Mouse (Mus musculus) midbrain, embryonic 13.5 days (tissue): ENCODE measurements around the gene Gm8126. TPM values are rescaled to one million over a fixed set of nuclear protein-coding genes. Genes with fewer than 3 reads are reported as not detected.
"Not testable (repeated sequence)": the region's sequence is repeated elsewhere in the genome, so short reads cannot be mapped to it uniquely, and the experiment has no call there.

ENCODE experiments used
- ATAC-seq: fragments of 200-750 bp; cut with Nextera tagmentation; 2 replicates; pipeline ENCODE4 v1.8.0; 2017; ENCODE audit warnings: mild to moderate bottlenecking, moderate TSS enrichment, moderate library complexity
- H3K27ac ChIP-seq: fragments of 300-500 bp; sonication (generic); 2 replicates; pipeline ENCODE4 v1.5.1; 2015; ENCODE audit warnings: inconsistent platforms, mild to moderate bottlenecking, moderate library complexity
- H3K27me3 ChIP-seq: fragments of 300-500 bp; sonication (generic); 2 replicates; pipeline ENCODE4 v1.6.1; 2015; ENCODE audit warnings: mild to moderate bottlenecking, inconsistent platforms
- H3K36me3 ChIP-seq: fragments of 300-500 bp; sonication (generic); 2 replicates; pipeline ENCODE4 v1.6.1; 2015; ENCODE audit warnings: mild to moderate bottlenecking, inconsistent platforms
- H3K4me1 ChIP-seq: fragments of 300-500 bp; sonication (generic); replicated peaks from 2 replicates; pipeline ENCODE4 v1.6.1; 2015; ENCODE audit warnings: inconsistent platforms
- H3K4me2 ChIP-seq: fragments of 300-500 bp; sonication (generic); replicated peaks from 2 replicates; pipeline ENCODE4 v1.6.1; 2015; ENCODE audit warnings: moderate library complexity, mild to moderate bottlenecking, inconsistent platforms
- H3K4me3 ChIP-seq: fragments of 300-500 bp; sonication (generic); replicated peaks from 2 replicates; pipeline ENCODE4 v1.5.1; 2015; ENCODE audit warnings: mild to moderate bottlenecking, inconsistent platforms
- H3K9ac ChIP-seq: fragments of 300-500 bp; sonication (generic); replicated peaks from 2 replicates; pipeline ENCODE4 v1.6.1; 2015; ENCODE audit warnings: mild to moderate bottlenecking, inconsistent platforms
- H3K9me3 ChIP-seq: fragments of 300-500 bp; sonication (generic); 2 replicates; pipeline ENCODE4 v1.6.1; 2016; ENCODE audit warnings: mild to moderate bottlenecking, inconsistent platforms
- WGBS: fragments of 180-500 bp; shearing (Covaris S2); methylation state at CpG from one replicate; pipeline ENCODE4 v1.1.7; 2015; 5-methylcytosine and 5-hydroxymethylcytosine counted together
- polyA plus RNA-seq: library from polyadenylated mRNA; unstranded; fragments of >200 nt; fragmentation: Nextera tagmentation; extraction: Ambion mirVana; gene quantifications from 2 replicates; pipeline ENCODE4 v1.2.1, GENCODE M21; 2015

Gm8126 gene
- polyA plus RNA-seq, 1 experiment from 2014 or later, result not detected

DNA sequence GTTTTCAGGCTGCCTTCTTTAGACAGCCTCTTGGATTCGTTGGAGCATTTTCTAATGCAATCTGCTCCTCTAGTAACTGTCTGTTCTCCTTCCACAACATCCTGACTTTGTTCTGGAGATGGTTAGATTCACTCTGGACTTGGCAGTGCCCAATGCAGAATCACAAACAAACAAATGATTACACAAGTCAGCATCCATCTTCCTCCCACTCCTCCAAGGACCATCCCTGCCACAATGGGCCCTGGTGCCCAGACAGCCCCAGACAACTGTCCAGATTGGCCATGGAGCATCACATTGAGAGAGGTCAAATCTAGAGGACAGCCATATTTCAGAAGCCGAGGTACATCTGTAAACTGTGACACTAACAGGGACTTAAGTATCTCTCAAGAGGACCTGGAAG lies 19.0 kb downstream of the Gm8126 start:
- not testable (repeated sequence) for H3K4me1 ChIP-seq, H3K4me2 ChIP-seq, ATAC-seq, H3K4me3 ChIP-seq, H3K9ac ChIP-seq, H3K27ac ChIP-seq, H3K9me3 ChIP-seq, H3K27me3 ChIP-seq, H3K36me3 ChIP-seq
- WGBS, result 68% methylated on average over 2 of the region's 2 CpGs

DNA sequence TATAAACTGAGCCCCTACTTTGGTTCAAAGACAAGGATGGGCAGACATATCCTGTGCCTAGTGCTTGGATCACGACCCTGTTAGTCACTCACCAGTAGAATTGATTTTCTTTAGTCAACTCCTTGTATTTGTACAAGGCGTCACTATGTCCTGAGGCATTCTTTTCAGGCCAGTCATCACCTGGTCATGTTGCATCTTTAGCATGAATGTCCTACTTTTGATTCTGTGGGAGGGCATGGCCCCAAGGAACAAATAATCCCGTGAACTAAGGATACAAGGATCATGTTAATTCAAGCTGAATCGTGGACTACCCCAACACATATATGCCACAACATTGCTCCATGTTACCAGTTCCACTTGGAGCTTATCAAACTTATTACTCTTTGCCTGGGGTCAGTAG lies 19.7 kb downstream of the Gm8126 start:
- not testable (repeated sequence) for ATAC-seq, H3K4me3 ChIP-seq, H3K9ac ChIP-seq, H3K4me1 ChIP-seq, H3K4me2 ChIP-seq, H3K27me3 ChIP-seq, H3K9me3 ChIP-seq, H3K27ac ChIP-seq, H3K36me3 ChIP-seq
- 70% methylated on average over 4 of the region's 4 CpGs for WGBS

DNA sequence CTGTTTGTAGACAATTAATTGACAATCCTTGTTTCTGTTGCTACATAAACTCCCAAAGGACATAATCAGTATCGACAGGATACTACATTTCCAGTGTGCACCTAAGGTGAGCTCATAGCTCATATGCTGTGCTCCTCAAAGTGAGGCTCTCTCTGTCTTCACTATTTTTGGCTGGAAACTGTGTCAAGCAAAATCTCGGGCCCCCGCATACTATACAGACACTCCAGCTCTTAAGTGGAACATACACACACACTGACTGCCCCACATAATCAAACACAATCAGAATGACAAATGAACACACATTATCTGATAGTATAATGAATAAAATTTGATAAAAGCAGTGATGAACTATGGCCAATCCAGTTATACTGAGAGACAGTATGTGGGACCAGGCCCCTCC lies 20.2 kb downstream of the Gm8126 start:
- H3K4me1 ChIP-seq, H3K27ac ChIP-seq, H3K4me2 ChIP-seq, H3K36me3 ChIP-seq, ATAC-seq, H3K4me3 ChIP-seq, H3K9ac ChIP-seq, H3K27me3 ChIP-seq, H3K9me3 ChIP-seq: not testable (repeated sequence)
- 90% methylated on average over 3 of the region's 3 CpGs for WGBS

- H3K36me3 ChIP-seq, H3K4me1 ChIP-seq, H3K9ac ChIP-seq, H3K27ac ChIP-seq, ATAC-seq, H3K9me3 ChIP-seq, H3K4me2 ChIP-seq, H3K4me3 ChIP-seq, H3K27me3 ChIP-seq: not testable (repeated sequence)
- 87% methylated on average over 3 of the region's 3 CpGs for WGBS
Measured at GRCm38 (mm10) chr14:43293503-43293902, 35.1 kb downstream of the Gm8126 start, which contains the start of gene Gm8127. Gene Gm8127, minus strand, starts transcription at chr14:43293832.

Other genes with a start within 250 kb of the Gm8126 start
- not detected in 2 replicates for gene Gm10376, start 243.0 kb upstream of the Gm8126 start, polyA plus RNA-seq
- not detected in 2 replicates for gene Gm8094, start 182.0 kb upstream of the Gm8126 start, polyA plus RNA-seq
- not detected in 2 replicates for gene Gm8104, start 158.0 kb upstream of the Gm8126 start, polyA plus RNA-seq
- gene Gm7233, start 78.8 kb upstream of the Gm8126 start, polyA plus RNA-seq, result not detected in 2 replicates
- gene Gm8122, start 23.3 kb upstream of the Gm8126 start, polyA plus RNA-seq, result not detected in 2 replicates
- gene Gm9732, start 16.4 kb downstream of the Gm8126 start, polyA plus RNA-seq, result not detected in 2 replicates
- gene Gm8127, start 35.2 kb downstream of the Gm8126 start, polyA plus RNA-seq, result not detected in 2 replicates
- gene 1700001F09Rik, start 89.2 kb downstream of the Gm8126 start, polyA plus RNA-seq, result not detected in 2 replicates
- not detected in 2 replicates for gene Gm8138, start 157.7 kb downstream of the Gm8126 start, polyA plus RNA-seq